Mouse (Mus musculus): ENCODE results near the gene Klc3. TPM values are rescaled to one million over a fixed set of nuclear protein-coding genes. Genes with fewer than 3 reads are reported as not detected.
A peak's percentile ranks its signal among the peaks of the same experiment; 100 is the strongest.

Klc3 gene
- polyA plus RNA-seq, 1 experiment from 2014 or later, result 2.5 TPM

DNA sequence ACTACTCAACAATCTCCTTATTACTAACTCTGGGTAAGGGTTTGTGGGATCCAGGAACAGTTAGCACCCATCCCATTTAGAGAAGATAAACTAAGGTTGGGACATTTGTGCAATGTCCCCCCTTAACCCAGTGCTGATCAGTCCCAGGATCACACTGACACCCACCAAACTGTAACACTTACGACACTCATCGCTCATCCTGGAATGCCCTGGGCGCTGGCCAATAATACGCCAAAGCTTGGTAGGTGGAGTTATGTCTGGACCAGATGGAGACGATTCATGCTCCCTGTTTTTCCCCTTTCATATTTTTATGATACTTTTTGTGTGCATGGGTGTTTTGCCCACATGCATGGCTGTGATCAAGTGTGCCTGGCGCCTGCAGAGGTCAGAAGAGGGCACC is 26.5 kb upstream of the Klc3 start:
- no peak for ATAC-seq
- no peaks in the 10 kb centered on the region for H3K9me3 ChIP-seq (ENCODE audit: control insufficient read depth, low read length)
- WGBS, result 92% methylated on average over 6 of the region's 6 CpGs
- no peaks in the 10 kb centered on the region for H3K27me3 ChIP-seq (replicated peaks; ENCODE audit: control insufficient read depth, insufficient read depth, low read length)
- H3K36me3 ChIP-seq (ENCODE audit: control insufficient read depth, insufficient read depth, low read length), result peaks cover 72% of the 10 kb centered on the region
- no peak overlapping the region for H3K27ac ChIP-seq (ENCODE audit: low read depth, low read length)
- no peaks in the 10 kb centered on the region for H3K4me1 ChIP-seq (ENCODE audit: control insufficient read depth, insufficient read depth, low read depth, low read length)
- no peak overlapping the region for H3K4me2 ChIP-seq (ENCODE audit: low read length)
- no peak overlapping the region for H3K9ac ChIP-seq (ENCODE audit: low read depth, low read length)
- H3K4me3 ChIP-seq (ENCODE audit: low read length), result no peak overlapping the region

DNA sequence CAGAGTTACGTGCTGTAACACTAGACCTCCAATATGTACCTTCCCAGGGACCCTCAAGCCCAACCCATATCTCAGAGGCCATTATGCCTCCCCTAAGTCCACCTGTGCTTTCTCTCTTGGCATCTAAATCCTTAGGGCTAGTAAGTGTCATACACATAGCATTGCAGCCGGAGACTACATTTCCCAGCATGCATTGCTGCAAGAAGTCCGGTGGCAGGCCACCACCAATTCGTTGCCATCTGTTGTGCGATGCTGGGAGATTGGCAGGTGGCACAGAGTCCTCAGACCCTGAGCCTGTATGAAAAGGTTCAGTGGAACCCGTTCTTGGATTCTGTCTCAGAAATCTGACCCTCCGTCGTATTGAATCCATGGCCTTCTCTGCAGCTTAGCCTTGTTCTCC is 25.8 kb upstream of the Klc3 start:
- 68% methylated on average over 8 of the region's 8 CpGs for WGBS
- Histone ChIP-seq H3K9me3 (ENCODE audit: control insufficient read depth, low read length) (no peaks in the 10 kb centered on the region), H3K4me1 (ENCODE audit: control insufficient read depth, insufficient read depth, low read depth, low read length) (no peaks in the 10 kb centered on the region), H3K9ac (ENCODE audit: low read depth, low read length) (no peak overlapping the region), H3K4me2 (ENCODE audit: low read length) (no peak overlapping the region), H3K36me3 (ENCODE audit: control insufficient read depth, insufficient read depth, low read length) (peaks cover 74% of the 10 kb centered on the region), H3K27me3 (replicated peaks; ENCODE audit: control insufficient read depth, insufficient read depth, low read length) (no peaks in the 10 kb centered on the region), H3K4me3 (ENCODE audit: low read length) (no peak overlapping the region), H3K27ac (ENCODE audit: low read depth, low read length) (no peak overlapping the region)
- no peak for ATAC-seq

DNA sequence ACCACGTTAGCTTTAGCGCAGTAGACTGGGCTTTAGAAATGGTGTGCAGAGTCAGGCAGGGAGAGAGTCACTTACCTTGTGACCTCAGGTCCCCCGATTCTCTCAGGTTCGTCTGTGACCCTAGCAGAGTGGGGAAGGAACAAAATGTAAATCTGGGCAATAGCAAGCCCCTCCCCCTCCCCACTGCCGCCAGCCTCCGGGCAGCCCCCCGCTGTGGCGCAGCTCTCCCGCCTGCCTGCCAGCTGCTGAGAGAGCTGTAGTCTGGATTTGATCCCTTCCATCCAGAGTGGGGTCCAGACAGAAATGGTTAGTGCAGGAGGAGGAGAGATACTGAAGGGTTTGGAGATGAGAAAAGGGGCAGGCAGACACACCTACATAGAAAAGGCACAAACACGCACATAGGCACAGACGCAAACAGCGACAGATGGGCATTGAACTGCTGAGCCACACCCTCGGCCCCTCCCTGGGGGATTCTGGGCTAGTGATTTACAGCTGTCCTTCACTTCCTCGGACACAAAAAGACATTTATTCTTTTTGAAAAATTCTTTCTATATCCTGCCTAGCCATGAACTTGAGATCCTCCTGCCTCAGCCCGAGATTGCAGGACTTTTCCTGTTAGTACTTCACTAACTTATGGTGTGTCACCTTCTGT is 24.2 kb upstream of the Klc3 start:
- Histone ChIP-seq H3K4me2 (ENCODE audit: low read length) (no peak overlapping the region), H3K36me3 (ENCODE audit: control insufficient read depth, insufficient read depth, low read length) (peaks cover 61% of the 10 kb centered on the region), H3K4me3 (ENCODE audit: low read length) (no peak overlapping the region), H3K27me3 (replicated peaks; ENCODE audit: control insufficient read depth, insufficient read depth, low read length) (no peaks in the 10 kb centered on the region), H3K9ac (ENCODE audit: low read depth, low read length) (no peak overlapping the region), H3K4me1 (ENCODE audit: control insufficient read depth, insufficient read depth, low read depth, low read length) (no peaks in the 10 kb centered on the region), H3K9me3 (ENCODE audit: control insufficient read depth, low read length) (no peaks in the 10 kb centered on the region), H3K27ac (ENCODE audit: low read depth, low read length) (no peak overlapping the region)
- 62% methylated on average over 15 of the region's 15 CpGs for WGBS
- no peak for ATAC-seq

DNA sequence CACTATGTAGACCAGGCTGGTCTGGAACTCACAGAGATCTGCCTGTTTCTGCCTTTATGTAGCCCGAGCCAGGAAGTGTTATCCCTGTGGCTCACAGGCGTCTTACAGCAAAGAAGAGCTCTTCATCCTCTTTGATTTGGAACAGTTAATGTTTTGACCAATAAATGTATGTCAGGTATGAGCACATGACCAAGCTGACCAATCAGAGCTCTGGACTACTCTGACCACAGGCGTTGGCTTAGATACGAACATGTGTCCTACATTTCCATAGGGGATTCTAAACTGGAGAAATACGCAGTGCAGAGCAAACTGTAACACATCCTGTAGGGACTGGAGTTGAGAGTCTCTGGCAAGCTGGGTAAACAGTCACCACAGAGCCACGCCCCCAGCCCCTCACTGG is 23.0 kb upstream of the Klc3 start:
- H3K4me3 ChIP-seq (ENCODE audit: low read length), result no peak overlapping the region
- H3K27me3 ChIP-seq (replicated peaks; ENCODE audit: control insufficient read depth, insufficient read depth, low read length), result 0 out of 2 replicates have a peak, but pooled peaks cover 2% of the 10 kb centered on the region
- ATAC-seq, result no peak
- 89% methylated on average over 6 of the region's 6 CpGs for WGBS
- no peak overlapping the region for H3K4me2 ChIP-seq (ENCODE audit: low read length)
- peaks cover 49% of the 10 kb centered on the region for H3K36me3 ChIP-seq (ENCODE audit: control insufficient read depth, insufficient read depth, low read length)
- H3K9ac ChIP-seq (ENCODE audit: low read depth, low read length), result no peak overlapping the region
- no peak overlapping the region for H3K27ac ChIP-seq (ENCODE audit: low read depth, low read length)
- H3K9me3 ChIP-seq (ENCODE audit: control insufficient read depth, low read length), result no peaks in the 10 kb centered on the region
- H3K4me1 ChIP-seq (ENCODE audit: control insufficient read depth, insufficient read depth, low read depth, low read length), result no peaks in the 10 kb centered on the region

DNA sequence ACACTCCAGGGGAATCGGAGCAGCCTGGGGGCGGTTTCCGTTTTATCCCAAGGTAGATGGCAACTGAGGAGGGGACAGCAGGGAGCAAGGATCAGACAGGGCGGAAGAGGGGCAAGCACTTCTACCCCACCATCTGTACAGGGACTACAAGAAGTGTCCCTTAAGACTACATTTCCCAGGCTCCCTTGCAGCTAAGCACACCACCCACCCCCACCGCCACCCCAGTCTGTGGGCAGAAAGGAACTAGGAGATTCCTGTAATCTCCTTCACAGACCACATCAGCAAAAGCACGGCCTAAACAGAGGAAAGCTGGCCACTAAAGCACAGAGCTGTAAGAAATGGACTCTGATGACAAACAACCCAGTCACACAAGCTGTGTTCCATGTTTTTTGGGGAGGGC is 22.4 kb upstream of the Klc3 start:
- no peak overlapping the region for H3K27ac ChIP-seq (ENCODE audit: low read depth, low read length)
- H3K9ac ChIP-seq (ENCODE audit: low read depth, low read length), result no peak overlapping the region
- H3K4me3 ChIP-seq (ENCODE audit: low read length), result no peak overlapping the region
- 64% methylated on average over 6 of the region's 6 CpGs for WGBS
- H3K9me3 ChIP-seq (ENCODE audit: control insufficient read depth, low read length), result no peaks in the 10 kb centered on the region
- 0 out of 2 replicates have a peak, but pooled peaks cover 2% of the 10 kb centered on the region for H3K27me3 ChIP-seq (replicated peaks; ENCODE audit: control insufficient read depth, insufficient read depth, low read length)
- no peak overlapping the region for H3K4me2 ChIP-seq (ENCODE audit: low read length)
- H3K4me1 ChIP-seq (ENCODE audit: control insufficient read depth, insufficient read depth, low read depth, low read length), result no peaks in the 10 kb centered on the region
- H3K36me3 ChIP-seq (ENCODE audit: control insufficient read depth, insufficient read depth, low read length), result peaks cover 44% of the 10 kb centered on the region
- no peak for ATAC-seq

DNA sequence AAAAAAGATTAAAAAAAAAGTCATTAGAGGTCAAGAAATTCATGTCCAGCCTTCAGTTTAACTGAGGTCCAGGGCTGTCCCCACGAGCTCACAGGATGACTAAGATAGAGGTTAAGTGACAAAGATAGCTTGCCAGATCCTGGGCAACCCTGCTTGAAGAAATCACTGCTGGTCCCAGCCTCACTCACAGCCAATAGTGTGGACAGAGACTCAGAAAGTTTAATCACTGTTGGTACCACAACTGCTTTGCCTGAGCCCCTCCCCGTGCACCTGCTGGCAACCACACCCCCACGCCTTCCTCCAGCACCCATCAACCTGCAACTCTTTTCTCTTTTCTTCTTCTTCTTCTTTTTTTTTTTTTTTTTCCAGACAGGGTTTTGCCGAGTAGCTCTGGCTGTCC is 20.1 kb upstream of the Klc3 start:
- H3K9ac ChIP-seq (ENCODE audit: low read depth, low read length), result no peak overlapping the region
- H3K4me2 ChIP-seq (ENCODE audit: low read length), result no peak overlapping the region
- H3K4me3 ChIP-seq (ENCODE audit: low read length), result no peak overlapping the region
- peaks cover 10% of the 10 kb centered on the region for H3K27me3 ChIP-seq (replicated peaks; ENCODE audit: control insufficient read depth, insufficient read depth, low read length)
- peaks cover 33% of the 10 kb centered on the region for H3K36me3 ChIP-seq (ENCODE audit: control insufficient read depth, insufficient read depth, low read length)
- no peak for ATAC-seq
- H3K9me3 ChIP-seq (ENCODE audit: control insufficient read depth, low read length), result no peaks in the 10 kb centered on the region
- peaks cover 3% of the 10 kb centered on the region; the same call in 1 of the 2 replicates for H3K4me1 ChIP-seq (ENCODE audit: control insufficient read depth, insufficient read depth, low read depth, low read length)
- no peak overlapping the region for H3K27ac ChIP-seq (ENCODE audit: low read depth, low read length)
- 73% methylated on average over 4 of the region's 4 CpGs for WGBS

DNA sequence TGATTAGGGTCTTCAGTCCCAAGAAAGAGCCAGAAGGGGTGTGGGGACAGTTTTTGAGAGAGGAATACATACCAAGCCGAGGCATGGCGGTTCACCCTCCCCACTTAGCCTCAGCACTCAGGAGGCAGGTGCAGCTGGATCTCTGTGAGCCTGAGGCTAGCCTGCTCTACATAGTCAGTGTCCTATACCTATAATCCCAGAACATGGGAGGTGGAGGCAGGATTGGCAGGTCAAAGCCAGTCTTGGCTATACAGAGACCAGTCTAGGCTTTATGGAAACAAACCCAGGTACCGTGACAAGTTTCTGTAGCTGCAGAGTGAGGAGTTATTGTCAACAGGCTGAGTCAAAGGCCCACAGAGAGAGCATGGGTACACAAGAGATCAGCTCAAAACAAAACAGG is 19.2 kb upstream of the Klc3 start:
- H3K36me3 ChIP-seq (ENCODE audit: control insufficient read depth, insufficient read depth, low read length), result peaks cover 24% of the 10 kb centered on the region
- no peaks in the 10 kb centered on the region for H3K9me3 ChIP-seq (ENCODE audit: control insufficient read depth, low read length)
- no peak for ATAC-seq
- peaks cover 18% of the 10 kb centered on the region for H3K27me3 ChIP-seq (replicated peaks; ENCODE audit: control insufficient read depth, insufficient read depth, low read length)
- H3K9ac ChIP-seq (ENCODE audit: low read depth, low read length), result no peak overlapping the region
- H3K27ac ChIP-seq (ENCODE audit: low read depth, low read length), result no peak overlapping the region
- H3K4me1 ChIP-seq (ENCODE audit: control insufficient read depth, insufficient read depth, low read depth, low read length), result peaks cover 3% of the 10 kb centered on the region; the same call in 1 of the 2 replicates
- 90% methylated on average over 3 of the region's 3 CpGs for WGBS
- H3K4me2 ChIP-seq (ENCODE audit: low read length), result no peak overlapping the region
- no peak overlapping the region for H3K4me3 ChIP-seq (ENCODE audit: low read length)

DNA sequence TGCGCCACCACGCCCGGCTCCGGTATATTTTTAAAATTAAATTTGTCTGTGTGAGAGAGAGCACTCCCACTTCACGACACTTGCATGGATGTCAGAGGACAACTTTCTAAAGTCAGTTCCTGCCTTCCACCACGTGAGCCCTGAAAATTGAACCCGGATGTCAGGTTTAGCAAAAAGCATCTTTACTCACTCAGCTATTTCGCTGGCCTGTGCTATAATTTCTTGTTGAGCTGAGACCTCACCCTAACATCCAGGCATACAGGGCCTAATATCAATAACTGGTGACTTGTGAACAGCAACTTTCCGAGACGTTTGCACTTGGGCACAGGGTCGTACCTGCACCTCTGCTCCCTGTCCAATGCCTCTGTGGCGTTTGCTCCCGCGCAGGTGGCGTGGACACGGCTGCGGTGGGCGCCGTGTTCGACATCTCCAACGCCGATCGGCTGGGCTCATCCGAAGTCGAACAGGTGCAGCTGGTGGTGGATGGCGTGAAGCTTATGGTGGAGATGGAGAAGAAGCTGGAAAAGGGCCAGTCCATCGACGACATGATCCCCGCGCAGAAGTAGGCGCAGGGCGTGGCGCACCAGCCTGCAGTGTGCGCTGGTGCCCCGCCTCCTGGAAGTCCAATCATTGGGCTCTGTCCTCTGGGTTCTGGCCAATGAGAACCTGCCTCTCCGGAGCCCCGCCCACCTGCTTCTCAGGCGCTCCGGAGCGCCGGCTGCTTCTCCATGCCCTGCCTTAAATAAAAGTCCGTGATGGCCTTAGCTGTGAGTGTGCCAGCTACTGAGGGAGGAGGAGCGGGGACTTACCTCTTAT is 17.1 kb upstream of the Klc3 start:
- 11% methylated on average over 43 of the region's 43 CpGs for WGBS
- Histone ChIP-seq H3K9ac (ENCODE audit: low read depth, low read length) (peak overlapping the region; percentile 54), H3K27ac (ENCODE audit: low read depth, low read length) (no peak overlapping the region), H3K9me3 (ENCODE audit: control insufficient read depth, low read length) (no peaks in the 10 kb centered on the region), H3K4me1 (ENCODE audit: control insufficient read depth, insufficient read depth, low read depth, low read length) (peaks cover 3% of the 10 kb centered on the region; the same call in 1 of the 2 replicates), H3K27me3 (replicated peaks; ENCODE audit: control insufficient read depth, insufficient read depth, low read length) (peaks cover 20% of the 10 kb centered on the region), H3K4me2 (ENCODE audit: low read length) (peak overlapping the region; percentile 80), H3K36me3 (ENCODE audit: control insufficient read depth, insufficient read depth, low read length) (peaks cover 14% of the 10 kb centered on the region), H3K4me3 (ENCODE audit: low read length) (peak overlapping the region; percentile 48)
- peak; percentile 97 for ATAC-seq

DNA sequence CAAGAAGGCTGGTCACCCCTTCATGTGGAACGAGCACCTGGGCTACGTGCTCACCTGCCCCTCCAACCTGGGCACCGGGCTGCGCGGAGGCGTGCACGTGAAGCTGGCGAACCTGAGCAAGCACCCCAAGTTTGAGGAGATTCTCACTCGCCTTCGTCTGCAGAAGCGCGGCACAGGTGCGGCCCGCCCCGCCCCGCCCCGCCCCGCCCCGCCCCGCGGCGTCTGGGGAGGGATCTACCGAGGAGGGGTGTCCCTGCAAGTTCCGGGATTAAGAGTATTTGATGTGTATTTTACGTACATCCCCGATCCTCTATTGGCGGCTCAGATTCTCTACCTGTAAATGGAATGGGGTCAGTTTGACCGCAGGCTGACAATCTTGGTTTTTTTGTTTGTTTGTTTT is 16.2 kb upstream of the Klc3 start:
- Histone ChIP-seq H3K9me3 (ENCODE audit: control insufficient read depth, low read length) (no peaks in the 10 kb centered on the region), H3K36me3 (ENCODE audit: control insufficient read depth, insufficient read depth, low read length) (peaks cover 6% of the 10 kb centered on the region; the same call in 1 of the 2 replicates), H3K27me3 (replicated peaks; ENCODE audit: control insufficient read depth, insufficient read depth, low read length) (peaks cover 20% of the 10 kb centered on the region), H3K4me3 (ENCODE audit: low read length) (peak overlapping the region; percentile 20; the same call in 1 of the 2 replicates), H3K4me2 (ENCODE audit: low read length) (peak overlapping the region; percentile 37), H3K9ac (ENCODE audit: low read depth, low read length) (0 out of 2 replicates have a peak overlapping the region, but pooled peaks have one; percentile 28), H3K4me1 (ENCODE audit: control insufficient read depth, insufficient read depth, low read depth, low read length) (peaks cover 3% of the 10 kb centered on the region; the same call in 1 of the 2 replicates), H3K27ac (ENCODE audit: low read depth, low read length) (no peak overlapping the region)
- 10% methylated on average over 28 of the region's 28 CpGs for WGBS
- ATAC-seq, result no peak

Data from hindbrain, embryonic 16.5 days (tissue).